Mouse (Mus musculus) hindbrain, postnatal 0 days (tissue): Measurements from ENCODE around the gene Arhgef25. TPM values are rescaled to one million over a fixed set of nuclear protein-coding genes. Genes with fewer than 3 reads are reported as not detected.

Source experiments
- ATAC-seq: fragments of 200-750 bp; cut with Nextera tagmentation; 2 replicates; pipeline ENCODE4 v1.8.0; 2017; ENCODE audit warnings: mild to moderate bottlenecking, moderate TSS enrichment, moderate library complexity
- DNase-seq: peaks from one replicate; pipeline ENCODE4 v3.0.0-alpha.2; 2015; ENCODE audit warnings: low spot score
- H3K27ac ChIP-seq: fragments of 300-500 bp; sonication (generic); 2 replicates; pipeline ENCODE4 v1.5.1; 2014; ENCODE audit warnings: mild to moderate bottlenecking
- H3K27me3 ChIP-seq: fragments of 300-500 bp; sonication (generic); 2 replicates; pipeline ENCODE4 v1.6.1; 2014; ENCODE audit warnings: low read length, mixed read lengths; ENCODE audit not compliant: insufficient read depth
- H3K36me3 ChIP-seq: fragments of 300-500 bp; sonication (generic); 2 replicates; pipeline ENCODE4 v1.6.1; 2014; ENCODE audit warnings: low read length, mixed read lengths; ENCODE audit not compliant: insufficient read depth
- H3K4me1 ChIP-seq: fragments of 300-500 bp; sonication (generic); 2 replicates; pipeline ENCODE4 v1.6.1; 2014; ENCODE audit warnings: antibody characterized with exemption, low read length, mixed read lengths; ENCODE audit not compliant: insufficient read depth
- H3K4me2 ChIP-seq: fragments of 300-500 bp; sonication (generic); 2 replicates; pipeline ENCODE4 v1.6.1; 2014; ENCODE audit warnings: low read depth, mild to moderate bottlenecking, low read length, moderate library complexity, mixed read lengths
- H3K4me3 ChIP-seq: fragments of 300-500 bp; sonication (generic); 2 replicates; pipeline ENCODE4 v1.5.1; 2014; ENCODE audit warnings: low read length
- H3K9ac ChIP-seq: fragments of 300-500 bp; sonication (generic); replicated peaks from 2 replicates; pipeline ENCODE4 v1.6.1; 2014; ENCODE audit warnings: mild to moderate bottlenecking, low read length, moderate library complexity, mixed read lengths
- H3K9me3 ChIP-seq: fragments of 300-500 bp; sonication (generic); 2 replicates; pipeline ENCODE4 v1.6.1; 2016; ENCODE audit warnings: low read length, mixed read lengths
- CTCF ChIP-seq: IDR thresholded peaks from 2 replicates; pipeline ENCODE4 v1.5.1; 2016; ENCODE audit warnings: antibody characterized with exemption, control low read depth, low read depth
- WGBS: fragments of 180-500 bp; shearing (Covaris S2); extraction: QIAGEN DNeasy Blood & Tissue Kit; methylation state at CpG from one replicate; pipeline ENCODE4 v1.1.7; 2014; 5-methylcytosine and 5-hydroxymethylcytosine counted together
- polyA plus RNA-seq: library from polyadenylated mRNA; unstranded; fragments of >200 nt; fragmentation: Nextera tagmentation; extraction: Ambion mirVana; gene quantifications from 2 replicates; pipeline ENCODE4 v1.2.1, GENCODE M21; 2015
- total RNA-seq: library from RNA; depleted of rRNA; stranded (reverse); fragments of >200 nt; gene quantifications from 2 replicates; pipeline ENCODE4 v1.2.3, GENCODE M21; 2014

The Arhgef25 gene
- total and polyA plus RNA-seq, 2 experiments from 2014 or later, result 20.3 to 61.0 TPM

- no peak for DNase-seq
- Histone ChIP-seq H3K9me3 (no peaks in the 10 kb centered on the region), H3K36me3 (no peaks in the 10 kb centered on the region), H3K27me3 (no peaks in the 10 kb centered on the region), H3K27ac (no peak overlapping the region), H3K4me1 (no peaks in the 10 kb centered on the region), H3K4me3 (no peak overlapping the region), H3K9ac (no peak overlapping the region), H3K4me2 (no peak overlapping the region)
- 81% methylated on average over 4 of the region's 4 CpGs for WGBS
- TF ChIP-seq CTCF, result no peak
- no peak for ATAC-seq
Measured at GRCm38 (mm10) chr10:127150471-127150872, 39.4 kb downstream of the Arhgef25 start.

- Histone ChIP-seq H3K36me3 (no peaks in the 10 kb centered on the region), H3K4me2 (no peak overlapping the region), H3K9ac (no peak overlapping the region), H3K4me3 (no peak overlapping the region), H3K4me1 (no peaks in the 10 kb centered on the region), H3K27ac (no peak overlapping the region), H3K9me3 (no peaks in the 10 kb centered on the region), H3K27me3 (no peaks in the 10 kb centered on the region)
- no peak for ATAC-seq
- no peak for DNase-seq
- 60% methylated on average over 6 of the region's 6 CpGs for WGBS
- TF ChIP-seq CTCF, result no peak
Measured at GRCm38 (mm10) chr10:127147135-127147534, 42.7 kb downstream of the Arhgef25 start.

GRCm38 (mm10) chr10:127145303-127145702 lies 44.6 kb downstream of the Arhgef25 start:
- DNase-seq (no peak), ATAC-seq (no peak)
- no peak overlapping the region for H3K9ac ChIP-seq
- H3K4me3 ChIP-seq, result no peak overlapping the region
- H3K4me2 ChIP-seq, result no peak overlapping the region
- no peak for TF ChIP-seq CTCF
- 83% methylated on average over 5 of the region's 5 CpGs for WGBS
- no peaks in the 10 kb centered on the region for H3K27me3 ChIP-seq
- H3K27ac ChIP-seq, result no peak overlapping the region
- H3K9me3 ChIP-seq, result no peaks in the 10 kb centered on the region
- no peaks in the 10 kb centered on the region for H3K4me1 ChIP-seq
- H3K36me3 ChIP-seq, result no peaks in the 10 kb centered on the region

- DNase-seq (no peak), ATAC-seq (no peak)
- H3K4me3 ChIP-seq, result no peak overlapping the region
- H3K4me2 ChIP-seq, result no peak overlapping the region
- no peaks in the 10 kb centered on the region for H3K9me3 ChIP-seq
- H3K36me3 ChIP-seq, result no peaks in the 10 kb centered on the region
- no peaks in the 10 kb centered on the region for H3K4me1 ChIP-seq
- no peak overlapping the region for H3K9ac ChIP-seq
- TF ChIP-seq CTCF, result no peak
- no peaks in the 10 kb centered on the region for H3K27me3 ChIP-seq
- H3K27ac ChIP-seq, result no peak overlapping the region
- 89% methylated on average over 7 of the region's 7 CpGs for WGBS
Measured at GRCm38 (mm10) chr10:127144536-127144935, 45.3 kb downstream of the Arhgef25 start.

- H3K4me2 ChIP-seq, result no peak overlapping the region
- H3K9ac ChIP-seq, result no peak overlapping the region
- ATAC-seq, result no peak
- no peak for DNase-seq
- no peak overlapping the region for H3K4me3 ChIP-seq
- H3K27ac ChIP-seq, result no peak overlapping the region
- TF ChIP-seq CTCF, result no peak
- no peaks in the 10 kb centered on the region for H3K9me3 ChIP-seq
- 74% methylated on average over 8 of the region's 8 CpGs for WGBS
- no peaks in the 10 kb centered on the region for H3K4me1 ChIP-seq
- no peaks in the 10 kb centered on the region for H3K27me3 ChIP-seq
- H3K36me3 ChIP-seq, result no peaks in the 10 kb centered on the region
Measured at GRCm38 (mm10) chr10:127143228-127143627, 46.7 kb downstream of the Arhgef25 start.

- H3K27ac ChIP-seq, result no peak overlapping the region
- no peaks in the 10 kb centered on the region for H3K9me3 ChIP-seq
- WGBS, result 79% methylated on average over 8 of the region's 8 CpGs
- no peak overlapping the region for H3K4me3 ChIP-seq
- no peaks in the 10 kb centered on the region for H3K27me3 ChIP-seq
- no peaks in the 10 kb centered on the region for H3K4me1 ChIP-seq
- no peaks in the 10 kb centered on the region for H3K36me3 ChIP-seq
- no peak for ATAC-seq
- H3K9ac ChIP-seq, result no peak overlapping the region
- DNase-seq, result no peak
- no peak overlapping the region for H3K4me2 ChIP-seq
- TF ChIP-seq CTCF, result no peak
Measured at GRCm38 (mm10) chr10:127141500-127141899, 48.4 kb downstream of the Arhgef25 start.

- WGBS, result 86% methylated on average over 11 of the region's 11 CpGs
Measured at GRCm38 (mm10) chr10:127140971-127141370, 48.9 kb downstream of the Arhgef25 start.

More at GRCm38 (mm10) chr10:127140971-127141370, 48.9 kb downstream of the Arhgef25 start:
- DNase-seq (no peak), ATAC-seq (no peak)
- Histone ChIP-seq H3K27ac (no peak overlapping the region), H3K9ac (no peak overlapping the region), H3K4me3 (no peak overlapping the region), H3K4me2 (no peak overlapping the region), H3K4me1 (no peaks in the 10 kb centered on the region), H3K36me3 (no peaks in the 10 kb centered on the region), H3K27me3 (no peaks in the 10 kb centered on the region), H3K9me3 (no peaks in the 10 kb centered on the region)
- no peak for TF ChIP-seq CTCF
